Mouse (Mus musculus): ENCODE data around the gene Iffo1.

Iffo1 gene

GRCm38 (mm10) chr6:125192016-125192714 lies 47.1 kb downstream of the Iffo1 start:
- peak; percentile 90 for DNase-seq (ENCODE audit: low read depth, low spot score)

DNA sequence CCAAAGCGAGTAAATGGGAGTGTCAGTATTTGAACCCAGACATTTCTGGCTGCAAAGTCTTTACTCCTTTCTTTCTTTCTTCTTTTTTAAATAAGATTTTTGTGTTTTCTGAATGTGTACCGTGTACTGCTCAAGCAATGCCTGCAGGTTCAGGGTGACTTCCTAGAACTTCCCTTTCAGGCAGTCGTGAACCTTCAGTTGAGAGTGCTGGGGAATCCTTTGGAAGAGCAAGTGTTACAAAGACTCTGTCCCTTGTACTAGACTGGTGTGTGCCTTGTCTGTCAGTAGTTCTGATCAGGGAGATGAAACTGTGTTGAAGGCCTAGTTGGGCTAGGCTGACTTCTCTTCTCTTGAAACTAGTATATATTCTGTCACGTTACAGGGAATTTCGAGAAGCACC lies 47.8 kb downstream of the Iffo1 start:
- no peak for DNase-seq (ENCODE audit: low read depth, low spot score)

- no peak for DNase-seq (ENCODE audit: low read depth, low spot score)
These were observed 48.3 kb downstream of the Iffo1 start for GRCm38 (mm10) chr6:125193390-125193789.

GRCm38 (mm10) chr6:125195541-125196075 lies 50.6 kb downstream of the Iffo1 start:
- no peak for DNase-seq (ENCODE audit: low read depth, low spot score)

DNA sequence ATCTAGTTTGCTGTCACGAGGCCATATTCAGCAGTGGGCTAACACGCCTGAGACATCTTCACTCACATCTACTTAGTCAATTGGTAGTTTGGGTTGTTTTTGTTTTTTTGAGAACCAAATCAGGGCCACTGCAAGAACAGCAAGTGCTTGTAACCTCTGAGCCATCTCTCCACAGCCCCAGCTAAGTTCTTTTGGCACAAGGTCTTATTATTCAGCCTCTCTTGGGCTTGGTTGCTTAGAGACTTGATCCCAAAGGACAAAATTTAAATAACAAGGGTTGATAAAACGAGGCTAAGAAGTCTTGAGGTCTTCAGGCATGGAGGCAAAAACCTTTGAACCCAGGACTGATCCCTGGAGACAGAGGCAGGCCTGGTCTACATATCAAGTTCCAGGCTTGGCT lies 51.3 kb downstream of the Iffo1 start:
- no peak for DNase-seq (ENCODE audit: low read depth, low spot score)

- no peak for DNase-seq (ENCODE audit: low read depth, low spot score)
These were observed 52.1 kb downstream of the Iffo1 start for GRCm38 (mm10) chr6:125197166-125197565.

- no peak for DNase-seq (ENCODE audit: low read depth, low spot score)
These were observed 65.4 kb downstream of the Iffo1 start for GRCm38 (mm10) chr6:125210436-125210835.
